Mouse (Mus musculus): ENCODE measurements around the gene Fes. TPM values are rescaled to one million over a fixed set of nuclear protein-coding genes. Genes with fewer than 3 reads are reported as not detected.
"Not testable (repeated sequence)": the region's sequence is repeated elsewhere in the genome, so short reads cannot be mapped to it uniquely, and the experiment has no call there.

Fes gene
- total RNA-seq, 1 experiment from 2014 or later = 52.5 TPM

GRCm38 (mm10) chr7:80412279-80412678, 24.5 kb upstream of the Fes start:
- ATAC-seq (replicated peaks in 1 of 2; ENCODE audit: insufficient read depth in 1 of 2, low FRiP score in 2 of 2, low TSS enrichment in 1 of 2, low read depth in 1 of 2, poor library complexity in 2 of 2, severe bottlenecking in 2 of 2) = no peak

GRCm38 (mm10) chr7:80410380-80410779, 22.6 kb upstream of the Fes start:
- no peak for ATAC-seq (replicated peaks in 1 of 2; ENCODE audit: insufficient read depth in 1 of 2, low FRiP score in 2 of 2, low TSS enrichment in 1 of 2, low read depth in 1 of 2, poor library complexity in 2 of 2, severe bottlenecking in 2 of 2)

- ATAC-seq (replicated peaks in 1 of 2; ENCODE audit: insufficient read depth in 1 of 2, low FRiP score in 2 of 2, low TSS enrichment in 1 of 2, low read depth in 1 of 2, poor library complexity in 2 of 2, severe bottlenecking in 2 of 2) = no peak
These were observed 20.0 kb upstream of the Fes start for GRCm38 (mm10) chr7:80407712-80408111.

DNA sequence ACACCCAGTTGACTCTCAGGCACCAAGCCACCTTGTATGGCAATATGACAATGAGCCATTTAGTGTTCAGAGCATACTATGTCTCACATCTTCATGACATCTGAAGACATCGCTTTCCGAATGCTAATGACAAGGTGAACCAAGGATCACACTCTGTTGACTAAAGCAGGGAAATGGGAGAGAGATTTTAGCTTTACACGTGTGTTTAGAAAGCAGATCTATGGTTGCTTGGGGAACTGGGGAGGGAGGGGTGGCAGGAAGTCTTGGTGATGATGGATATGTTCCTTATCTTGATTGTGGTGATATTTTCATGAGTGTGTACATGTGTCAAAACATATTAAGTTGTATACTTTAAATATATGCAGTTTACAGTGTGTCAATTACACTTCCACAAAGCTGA, 18.4 kb upstream of the Fes start:
- ATAC-seq (replicated peaks in 1 of 2; ENCODE audit: insufficient read depth in 1 of 2, low FRiP score in 2 of 2, low TSS enrichment in 1 of 2, low read depth in 1 of 2, poor library complexity in 2 of 2, severe bottlenecking in 2 of 2) = no peak

DNA sequence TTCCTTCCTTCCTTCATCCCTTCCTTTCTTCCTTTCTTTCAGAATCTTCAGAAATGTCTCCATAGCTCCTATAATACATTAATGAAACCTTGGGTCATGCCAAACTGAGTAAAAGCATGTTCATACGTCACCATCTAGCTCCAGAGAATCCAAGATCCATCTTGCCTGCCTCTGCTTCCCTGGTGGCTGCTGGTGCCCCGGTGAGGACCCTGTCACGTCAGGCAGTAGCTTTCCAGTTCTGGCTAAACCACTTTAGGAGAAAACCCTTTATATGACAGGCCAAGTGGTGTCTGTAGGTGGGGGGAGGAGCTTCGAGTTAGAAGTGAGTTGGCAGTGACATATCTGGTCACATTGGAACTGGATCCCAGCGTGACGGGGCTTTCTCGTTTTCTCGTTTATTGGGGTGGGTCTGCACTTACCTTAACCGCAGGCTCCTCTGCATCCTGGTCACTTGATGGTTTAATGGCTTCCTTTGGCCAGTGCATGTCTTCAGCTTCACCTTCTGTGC, 17.5 kb upstream of the Fes start, which contains the start of gene Furin:
Gene Furin (minus strand): TSS at position 249 of the 508 bp plus-strand sequence.
- no peak for ATAC-seq (replicated peaks in 1 of 2; ENCODE audit: insufficient read depth in 1 of 2, low FRiP score in 2 of 2, low TSS enrichment in 1 of 2, low read depth in 1 of 2, poor library complexity in 2 of 2, severe bottlenecking in 2 of 2)

- peak; percentile 64 to 70 for ATAC-seq (replicated peaks in 1 of 2; ENCODE audit: insufficient read depth in 1 of 2, low FRiP score in 2 of 2, low TSS enrichment in 1 of 2, low read depth in 1 of 2, poor library complexity in 2 of 2, severe bottlenecking in 2 of 2)
These were observed 16.6 kb upstream of the Fes start for GRCm38 (mm10) chr7:80404101-80404894.

DNA sequence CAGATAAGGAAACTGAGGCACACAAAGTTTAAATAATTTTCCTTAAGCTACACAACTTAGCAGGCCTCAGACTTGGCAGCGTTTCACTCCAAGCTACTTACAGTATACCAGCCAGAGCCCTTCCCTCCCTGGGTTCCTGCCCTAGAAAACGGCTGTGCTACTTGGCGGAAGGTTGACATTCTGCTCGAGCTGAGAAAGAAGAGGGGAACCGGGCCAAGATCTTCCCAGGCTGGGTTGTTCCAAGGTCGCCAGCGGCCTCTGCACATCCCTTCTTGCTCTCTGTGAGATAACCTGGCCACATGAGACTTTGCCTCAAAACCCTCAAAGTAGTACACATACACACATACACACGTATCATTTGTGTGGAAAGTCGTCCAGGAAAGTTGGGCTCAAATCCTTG, 15.8 kb upstream of the Fes start:
- peak in 1 of 2 experiments; percentile 9; a peak in 1 of 4 replicates for ATAC-seq (replicated peaks in 1 of 2; ENCODE audit: insufficient read depth in 1 of 2, low FRiP score in 2 of 2, low TSS enrichment in 1 of 2, low read depth in 1 of 2, poor library complexity in 2 of 2, severe bottlenecking in 2 of 2)

DNA sequence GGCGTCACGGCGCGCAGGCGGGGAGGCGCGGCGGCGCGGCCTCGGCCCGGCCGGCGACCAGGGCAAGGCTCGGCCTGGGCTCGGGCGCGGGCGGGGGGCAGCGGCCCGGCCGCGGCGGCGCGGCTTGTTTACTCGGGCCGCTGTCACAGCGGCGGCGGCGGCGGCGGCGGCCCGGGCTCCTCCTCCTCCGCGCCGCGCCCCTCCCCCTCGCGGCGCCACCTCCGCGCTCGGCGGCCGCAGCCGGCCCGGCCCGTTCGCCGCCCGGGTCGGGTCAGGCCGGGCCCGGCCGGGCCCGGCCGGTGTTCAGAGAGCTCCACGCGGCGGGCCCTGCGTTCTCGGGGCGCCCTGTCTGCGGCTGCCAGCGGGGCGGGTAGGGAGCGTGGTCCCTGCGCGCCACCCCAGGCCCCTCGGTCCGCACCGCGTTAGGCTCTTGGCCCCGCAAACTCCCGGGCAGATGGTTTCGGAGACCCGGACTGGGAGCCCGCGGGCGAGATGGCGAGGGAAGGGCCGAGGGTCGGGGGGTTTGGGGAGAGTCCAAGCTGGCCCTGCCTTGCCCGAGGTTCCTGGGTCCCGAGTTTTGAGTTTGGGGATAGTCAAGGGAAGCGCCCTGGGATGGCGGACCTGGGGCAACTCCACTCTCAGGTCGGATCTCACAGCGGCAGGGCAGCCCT, 15.0 kb upstream of the Fes start:
- ATAC-seq (replicated peaks in 1 of 2; ENCODE audit: insufficient read depth in 1 of 2, low FRiP score in 2 of 2, low TSS enrichment in 1 of 2, low read depth in 1 of 2, poor library complexity in 2 of 2, severe bottlenecking in 2 of 2) = no peak

- ATAC-seq (replicated peaks in 1 of 2; ENCODE audit: insufficient read depth in 1 of 2, low FRiP score in 2 of 2, low TSS enrichment in 1 of 2, low read depth in 1 of 2, poor library complexity in 2 of 2, severe bottlenecking in 2 of 2) = no peak
These were observed 14.3 kb upstream of the Fes start for GRCm38 (mm10) chr7:80401860-80402641.

DNA sequence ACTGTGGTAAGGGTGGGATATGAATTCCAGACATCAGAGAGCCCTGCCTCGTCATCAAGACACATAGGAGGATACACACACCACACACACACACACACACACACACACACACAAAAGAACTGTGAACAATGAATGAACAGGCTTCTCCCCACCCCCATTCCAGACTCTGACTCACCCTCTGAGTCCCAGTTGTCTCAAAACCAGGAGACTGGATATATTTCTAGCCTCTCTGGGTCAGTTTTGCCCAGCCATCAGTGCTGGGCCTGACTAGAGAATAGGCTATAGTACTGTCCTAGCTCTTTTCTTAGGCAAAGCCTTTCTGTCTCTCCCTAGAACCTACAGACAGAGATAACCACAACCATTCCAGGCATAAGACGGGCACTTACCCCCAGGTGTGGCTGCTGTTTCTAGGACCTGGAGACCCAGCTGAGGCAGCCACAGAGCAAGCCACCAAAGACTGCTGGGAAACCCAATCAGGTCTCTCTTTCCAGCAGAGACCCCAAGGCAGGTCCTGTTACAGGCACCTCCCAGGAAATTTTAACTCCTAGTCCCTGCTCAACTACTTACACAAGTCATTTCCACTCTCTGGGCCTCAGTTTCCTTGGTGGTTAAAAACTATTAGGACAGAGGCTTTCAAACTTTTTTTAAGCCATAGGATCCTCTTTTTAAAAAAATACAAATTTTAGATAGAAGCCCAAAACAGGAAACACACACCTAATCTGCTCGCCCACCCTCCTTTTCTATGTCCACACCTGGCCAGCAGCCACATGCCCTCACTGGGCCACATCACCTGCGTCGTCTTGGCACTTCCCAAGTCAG, 13.5 kb upstream of the Fes start:
- ATAC-seq (replicated peaks in 1 of 2; ENCODE audit: insufficient read depth in 1 of 2, low FRiP score in 2 of 2, low TSS enrichment in 1 of 2, low read depth in 1 of 2, poor library complexity in 2 of 2, severe bottlenecking in 2 of 2) = no peak

DNA sequence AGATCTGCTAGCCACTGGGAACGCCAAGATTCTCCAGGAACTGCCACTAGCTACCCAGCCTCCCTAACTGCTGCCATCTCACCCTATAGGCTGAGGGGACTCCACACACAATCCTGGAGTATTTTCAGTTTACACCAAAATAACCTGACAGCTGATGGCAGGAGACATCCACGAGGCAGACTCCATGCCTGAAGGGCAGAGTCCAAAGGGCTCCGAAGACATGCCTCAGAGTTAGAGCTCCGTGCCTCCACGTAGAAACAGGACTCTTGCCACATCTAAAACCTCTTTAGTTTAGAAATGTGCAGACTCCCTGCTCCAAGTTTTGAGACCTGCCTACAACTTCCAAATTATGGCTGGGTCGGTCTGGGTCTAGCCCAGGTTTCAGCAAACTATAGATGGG, 12.8 kb upstream of the Fes start:
- no peak for ATAC-seq (replicated peaks in 1 of 2; ENCODE audit: insufficient read depth in 1 of 2, low FRiP score in 2 of 2, low TSS enrichment in 1 of 2, low read depth in 1 of 2, poor library complexity in 2 of 2, severe bottlenecking in 2 of 2)

DNA sequence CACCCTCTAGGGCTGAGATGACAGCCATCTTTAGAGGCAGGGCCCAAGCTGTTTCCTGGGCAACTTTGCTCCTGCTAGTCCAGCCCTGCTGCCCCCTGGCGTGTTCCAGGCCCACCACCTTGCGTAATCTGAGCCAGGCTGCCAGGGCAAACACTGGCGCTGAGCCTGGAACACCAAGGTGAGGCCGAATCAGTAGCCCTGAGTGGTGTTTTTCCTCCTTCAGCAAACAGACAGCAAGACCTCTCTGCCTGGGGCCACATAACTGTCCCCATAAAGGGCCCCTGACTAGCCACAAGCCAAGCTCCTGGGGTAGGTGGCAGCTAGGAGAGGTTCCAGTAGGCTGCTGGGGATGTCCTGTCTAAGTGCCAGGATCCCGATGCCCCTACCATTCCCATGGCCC, 12.4 kb upstream of the Fes start:
- ATAC-seq (replicated peaks in 1 of 2; ENCODE audit: insufficient read depth in 1 of 2, low FRiP score in 2 of 2, low TSS enrichment in 1 of 2, low read depth in 1 of 2, poor library complexity in 2 of 2, severe bottlenecking in 2 of 2) = no peak

- no peak for ATAC-seq (replicated peaks in 1 of 2; ENCODE audit: insufficient read depth in 1 of 2, low FRiP score in 2 of 2, low TSS enrichment in 1 of 2, low read depth in 1 of 2, poor library complexity in 2 of 2, severe bottlenecking in 2 of 2)
These were observed 11.1 kb upstream of the Fes start for GRCm38 (mm10) chr7:80398654-80399444.

- no peak for ATAC-seq (replicated peaks in 1 of 2; ENCODE audit: insufficient read depth in 1 of 2, low FRiP score in 2 of 2, low TSS enrichment in 1 of 2, low read depth in 1 of 2, poor library complexity in 2 of 2, severe bottlenecking in 2 of 2)
These were observed 10.2 kb upstream of the Fes start for GRCm38 (mm10) chr7:80397986-80398385.

DNA sequence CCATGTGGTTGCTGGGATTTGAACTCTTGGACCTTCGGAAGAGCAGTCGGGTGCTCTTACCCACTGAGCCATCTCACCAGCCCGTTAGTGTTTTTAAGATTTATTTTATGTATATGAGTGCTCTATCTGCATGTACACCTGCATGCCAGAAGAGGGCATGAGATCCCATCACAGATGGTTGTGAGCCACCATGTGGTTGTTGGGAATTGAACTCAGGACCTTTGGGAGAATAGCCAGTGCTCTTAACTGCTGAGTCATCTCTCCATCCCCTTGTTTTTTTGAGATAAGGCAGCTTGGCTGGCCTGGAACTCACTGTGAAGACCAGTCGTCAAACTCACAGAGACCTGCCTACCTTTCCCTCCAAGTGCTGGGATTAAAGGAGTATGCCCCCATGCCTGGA, 8.7 kb upstream of the Fes start:
- not testable (repeated sequence) for ATAC-seq (replicated peaks in 1 of 2; ENCODE audit: insufficient read depth in 1 of 2, low FRiP score in 2 of 2, low TSS enrichment in 1 of 2, low read depth in 1 of 2, poor library complexity in 2 of 2, severe bottlenecking in 2 of 2)

GRCm38 (mm10) chr7:80394600-80394999, 6.9 kb upstream of the Fes start:
- ATAC-seq (replicated peaks in 1 of 2; ENCODE audit: insufficient read depth in 1 of 2, low FRiP score in 2 of 2, low TSS enrichment in 1 of 2, low read depth in 1 of 2, poor library complexity in 2 of 2, severe bottlenecking in 2 of 2) = no peak

Data from hematopoietic stem cell, adult 5-6 weeks (primary cell).